Mouse (Mus musculus) right cerebral cortex, postnatal 10 days (tissue): ENCODE results near the gene Nkap.
A peak's percentile ranks its signal among the peaks of the same experiment; 100 is the strongest.
"Not testable (repeated sequence)": the region's sequence is repeated elsewhere in the genome, so short reads cannot be mapped to it uniquely, and the experiment has no call there.

Experiments used
- DNase-seq, 2 experiments: peaks; one replicate each; pipeline ENCODE4 v3.0.0; 2021; ENCODE audit warnings: low spot score in 2 of 2

Nkap gene

GRCm38 (mm10) chrX:37126671-37127358 lies at the start of gene Nkap:
TSS of gene Nkap (plus strand) at chrX:37126795.
- DNase-seq = peak; percentile 82 to 84

GRCm38 (mm10) chrX:37080345-37080744 lies 46.2 kb upstream of the Nkap start:
- DNase-seq = not testable (repeated sequence)

- DNase-seq = no peak
Measured at GRCm38 (mm10) chrX:37081194-37081593, 45.4 kb upstream of the Nkap start.

- DNase-seq = peak in 1 of 2 experiments; percentile 49
Measured at GRCm38 (mm10) chrX:37084318-37084926, 42.2 kb upstream of the Nkap start.

GRCm38 (mm10) chrX:37084927-37085660 lies 41.5 kb upstream of the Nkap start, which contains the start of gene Rpl39:
TSS of gene Rpl39 (minus strand) at chrX:37085402.
- DNase-seq = peak; percentile 88 to 90

GRCm38 (mm10) chrX:37085665-37086064 lies 40.9 kb upstream of the Nkap start:
- no peak for DNase-seq

- no peak for DNase-seq
Measured at GRCm38 (mm10) chrX:37088778-37089177, 37.8 kb upstream of the Nkap start.

- DNase-seq = no peak
Measured at GRCm38 (mm10) chrX:37091457-37091856, 35.1 kb upstream of the Nkap start.

GRCm38 (mm10) chrX:37095106-37095768 lies 31.4 kb upstream of the Nkap start:
- no peak for DNase-seq

- no peak for DNase-seq
Measured at GRCm38 (mm10) chrX:37098681-37099080, 27.9 kb upstream of the Nkap start.

GRCm38 (mm10) chrX:37103826-37104225 lies 22.8 kb upstream of the Nkap start:
- DNase-seq = no peak

GRCm38 (mm10) chrX:37109526-37110192 lies 16.9 kb upstream of the Nkap start:
- DNase-seq = no peak

- DNase-seq = peak; percentile 95 to 96
Measured at GRCm38 (mm10) chrX:37110193-37110880, 16.3 kb upstream of the Nkap start, which contains the start of gene Upf3b. TSS of gene Upf3b (minus strand) at chrX:37110322.

GRCm38 (mm10) chrX:37110881-37111193 lies 15.8 kb upstream of the Nkap start:
- no peak for DNase-seq

- no peak for DNase-seq
Measured at GRCm38 (mm10) chrX:37117085-37117484, 9.5 kb upstream of the Nkap start.

GRCm38 (mm10) chrX:37119585-37119984 lies 7.0 kb upstream of the Nkap start:
- DNase-seq = no peak

GRCm38 (mm10) chrX:37120212-37120611 lies 6.4 kb upstream of the Nkap start:
- no peak for DNase-seq

- no peak for DNase-seq
Measured at GRCm38 (mm10) chrX:37125511-37125910, 1.1 kb upstream of the Nkap start.

- no peak for DNase-seq
Measured at GRCm38 (mm10) chrX:37141732-37142131, 15.1 kb downstream of the Nkap start.

GRCm38 (mm10) chrX:37144498-37144897 lies 17.9 kb downstream of the Nkap start:
- not testable (repeated sequence) for DNase-seq

- no peak for DNase-seq
Measured at GRCm38 (mm10) chrX:37144954-37145353, 18.4 kb downstream of the Nkap start.
